Mouse (Mus musculus): ENCODE results near the gene Gimap8.
"Not testable (repeated sequence)": the region's sequence is repeated elsewhere in the genome, so short reads cannot be mapped to it uniquely, and the experiment has no call there.

GRCm38 (mm10) chr6:48683263-48683821, 36.3 kb downstream of the Gimap8 start:
- not testable (repeated sequence) for TF ChIP-seq CTCF, POLR2A (IDR thresholded peaks at IDR 0.05; ENCODE audit: extremely low read depth, insufficient read depth, low read length)
